ENCODE assay signal across 25 mouse cellular contexts in genomic region chr2:30395757-30396156, GRCm38 (mm10). TPM values are rescaled to one million over a fixed set of nuclear protein-coding genes. Genes with fewer than 3 reads are reported as not detected.
DNase-seq lines count a peak whose midpoint lies in the region; ATAC-seq and TF ChIP-seq lines count a peak whose summit lies in the region.
"Had no signal": no experiment of that assay in that cellular context is flagged by ENCODE, and none has a peak within 500 bp of the region (broad histone marks: within the 10 kb centered on the region; RNA-seq: fewer than 3 reads in every experiment).

No protein-coding gene starts in this region.

- WGBS in lung, adult 2 months, result 67% methylated on average over 7 of the region's 7 CpGs
- 91% methylated on average over 7 of the region's 7 CpGs for WGBS in liver, embryonic 11.5 days

- peaks cover 35% of the 10 kb centered on the region for H3K36me3 ChIP-seq in liver, embryonic 11.5 days (ENCODE audit: control insufficient read depth, insufficient read depth, low read length)

- no peak overlapping the region for H3K27ac ChIP-seq in liver, embryonic 11.5 days (ENCODE audit: low read depth, low read length)
- H3K27ac ChIP-seq: embryonic facial prominence, embryonic 12.5 days; forebrain, embryonic 10.5 days; forebrain, embryonic 15.5 days; limb, embryonic 10.5 days; limb, embryonic 15.5 days; liver, embryonic 14.5 days; lung, embryonic 15.5 days; midbrain, embryonic 12.5 days; neural tube, embryonic 12.5 days had no signal

- H3K4me3 ChIP-seq in lung, adult 2 months (replicated peaks; ENCODE audit: extremely low read depth, low read depth, low read length), result no peak overlapping the region
- no peak overlapping the region for H3K4me3 ChIP-seq in liver, embryonic 11.5 days (ENCODE audit: low read depth, low read length)
- H3K4me3 ChIP-seq: embryonic facial prominence, embryonic 12.5 days; forebrain, embryonic 15.5 days; limb, embryonic 10.5 days; limb, embryonic 15.5 days; lung, embryonic 15.5 days; megakaryocyte, embryonic 14.5 days; midbrain, embryonic 12.5 days; myocyte; neural tube, embryonic 12.5 days had no signal

- H3K9ac ChIP-seq in liver, embryonic 11.5 days (ENCODE audit: low read depth, low read length), result no peak overlapping the region
- H3K9ac ChIP-seq: embryonic facial prominence, embryonic 12.5 days; forebrain, embryonic 15.5 days; limb, embryonic 15.5 days; liver, embryonic 14.5 days; lung, embryonic 15.5 days; midbrain, embryonic 12.5 days; neural tube, embryonic 12.5 days had no signal

- peak; percentile 56 for DNase-seq in cerebellum, adult 9-11 months
- DNase-seq in cerebellum, adult 11 months, result no peak
- peak; percentile 39 for DNase-seq in lung, adult 2 months
- DNase-seq in lung, postnatal 10 days, result no peak
- peak; percentile 44 for DNase-seq in lung, postnatal 25 days (ENCODE audit: low spot score)
- no peak for DNase-seq in liver, embryonic 11.5 days (ENCODE audit: low spot score)
- DNase-seq in ovary, postnatal 14 days (ENCODE audit: low spot score), result no peak
- DNase-seq: adrenal gland, postnatal 36 days; cerebellum, postnatal 14 days; kidney, adult 9 months; kidney, postnatal 10 days; layer of hippocampus, adult 9-11 months; right cerebral cortex, postnatal 4 days had no signal

- no peak overlapping the region for H3K4me2 ChIP-seq in liver, embryonic 11.5 days
- H3K4me2 ChIP-seq: embryonic facial prominence, embryonic 12.5 days; forebrain, embryonic 15.5 days; limb, embryonic 15.5 days; lung, embryonic 15.5 days; midbrain, embryonic 12.5 days; neural tube, embryonic 12.5 days had no signal

- ATAC-seq in liver, embryonic 11.5 days (replicated peaks; ENCODE audit: low FRiP score), result no peak
- ATAC-seq: forebrain, embryonic 15.5 days; hindbrain, embryonic 16.5 days had no signal

- no peak for TF ChIP-seq CTCF in lung, adult 2 months (IDR thresholded peaks at IDR 0.05; ENCODE audit: insufficient read depth, low read length)

- H3K9me3 ChIP-seq in liver, embryonic 11.5 days (ENCODE audit: control insufficient read depth, low read length), result no peaks in the 10 kb centered on the region
- H3K9me3 ChIP-seq: embryonic facial prominence, embryonic 12.5 days; forebrain, embryonic 10.5 days; forebrain, embryonic 15.5 days; limb, embryonic 10.5 days; limb, embryonic 15.5 days; lung, embryonic 15.5 days; megakaryocyte, embryonic 14.5 days; midbrain, embryonic 12.5 days; neural tube, embryonic 12.5 days had no signal

- no peaks in the 10 kb centered on the region for H3K27me3 ChIP-seq in liver, embryonic 11.5 days (replicated peaks; ENCODE audit: control insufficient read depth, insufficient read depth, low read length)
- H3K27me3 ChIP-seq: embryonic facial prominence, embryonic 12.5 days; forebrain, embryonic 15.5 days; limb, embryonic 15.5 days; lung, embryonic 15.5 days; megakaryocyte, embryonic 14.5 days; neural tube, embryonic 12.5 days had no signal

- TF ChIP-seq POLR2A in lung, adult 2 months (IDR thresholded peaks at IDR 0.05; ENCODE audit: borderline replicate concordance, extremely low read depth, low read depth, low read length), result no peak

- H3K4me1 ChIP-seq in lung, adult 2 months (ENCODE audit: control insufficient read depth, insufficient read depth, low read length), result no peaks in the 10 kb centered on the region; the same call in 1 of the 2 replicates
- H3K4me1 ChIP-seq in liver, embryonic 11.5 days (replicated peaks; ENCODE audit: control insufficient read depth, insufficient read depth, low read length), result peaks cover 14% of the 10 kb centered on the region

RNA-seq across cellular contexts. Expression of gene Dolpp1, which starts 3.7 kb away (rescaled TPM):
- polyA plus RNA-seq in lung, adult 2 months (2012; rRNA removed), result 49.1 and 55.6 TPM in 2 replicates
- polyA plus RNA-seq in liver, embryonic 11.5 days (2014; fragmentation: Nextera tagmentation; extraction: Ambion mirVana), result 37.6 and 39.9 TPM in 2 replicates

RNA-seq across cellular contexts. Expression of gene Crat, which starts 19.9 kb away (rescaled TPM):
- 89.2 and 103 TPM in 2 replicates for polyA plus RNA-seq in lung, adult 2 months (2012; rRNA removed)
- polyA plus RNA-seq in liver, embryonic 11.5 days (2014; fragmentation: Nextera tagmentation; extraction: Ambion mirVana), result 26.1 and 38.3 TPM in 2 replicates

RNA-seq across cellular contexts. Expression of gene Ptpa, which starts 20.1 kb away (rescaled TPM):
- 131 and 136 TPM in 2 replicates for polyA plus RNA-seq in lung, adult 2 months (2012; rRNA removed)
- polyA plus RNA-seq in liver, embryonic 11.5 days (2014; fragmentation: Nextera tagmentation; extraction: Ambion mirVana), result 124 and 135 TPM in 2 replicates

RNA-seq across cellular contexts. Expression of gene Miga2, which starts 31.7 kb away (rescaled TPM):
- polyA plus RNA-seq in lung, adult 2 months (2012; rRNA removed), result 28.2 and 36.1 TPM in 2 replicates
- 19.7 and 21.2 TPM in 2 replicates for polyA plus RNA-seq in liver, embryonic 11.5 days (2014; fragmentation: Nextera tagmentation; extraction: Ambion mirVana)

RNA-seq across cellular contexts. Expression of gene Sh3glb2, which starts 36.6 kb away (rescaled TPM):
- polyA plus RNA-seq in lung, adult 2 months (2012; rRNA removed), result 132 and 136 TPM in 2 replicates
- polyA plus RNA-seq in liver, embryonic 11.5 days (2014; fragmentation: Nextera tagmentation; extraction: Ambion mirVana), result 44.0 and 48.9 TPM in 2 replicates

Comparison
In these comparisons a context has a peak if more than half of its experiments do, and no peak if none do; other contexts are left out.
1. DNase-seq: peak in cerebellum, adult 9-11 months (single experiment), lung, adult 2 months (single experiment) and lung, postnatal 25 days (single experiment); none in cerebellum, adult 11 months (single experiment), lung, postnatal 10 days (single experiment), liver, embryonic 11.5 days (single experiment) and ovary, postnatal 14 days (single experiment).